Mouse (Mus musculus): ENCODE results near the gene Htt. TPM values are rescaled to one million over a fixed set of nuclear protein-coding genes. Genes with fewer than 3 reads are reported as not detected.
A peak's percentile ranks its signal among the peaks of the same experiment; 100 is the strongest.

Gene Htt
- polyA plus RNA-seq, 1 experiment from 2014 or later = 3.8 TPM

DNA sequence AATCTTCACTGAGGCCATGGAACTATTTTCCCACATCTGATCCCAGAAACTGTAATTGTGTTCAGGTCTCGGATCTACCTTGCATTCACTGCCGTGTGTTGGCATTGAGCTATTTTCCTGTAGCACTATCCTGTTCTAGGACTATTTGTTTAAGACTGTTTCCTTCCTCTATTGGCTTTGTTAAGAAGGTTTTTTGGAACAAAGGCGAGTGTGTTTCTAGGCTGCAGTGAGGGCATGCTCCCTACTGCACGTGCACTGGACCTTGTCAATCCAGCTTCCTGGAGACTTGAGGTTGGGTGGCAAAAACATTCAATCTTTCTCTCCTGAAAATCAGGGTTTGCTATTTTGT lies 170.9 kb downstream of the Htt start:
- peak; percentile 82 for DNase-seq (ENCODE audit: low spot score)
- Histone ChIP-seq H3K27me3 (replicated peaks; ENCODE audit: insufficient read depth, low read length) (no peaks in the 10 kb centered on the region), H3K4me3 (ENCODE audit: low read depth, low read length) (no peak overlapping the region), H3K27ac (ENCODE audit: low read length) (peak overlapping the region; percentile 79), H3K36me3 (ENCODE audit: insufficient read depth, low read length) (no peaks in the 10 kb centered on the region), H3K4me1 (ENCODE audit: insufficient read depth, low read depth, low read length) (peaks cover 14% of the 10 kb centered on the region), H3K9ac (replicated peaks; ENCODE audit: low read depth) (no peak overlapping the region), H3K4me2 (replicated peaks; ENCODE audit: low read depth, low read length) (no peak overlapping the region), H3K9me3 (ENCODE audit: low read length) (no peaks in the 10 kb centered on the region)
- ATAC-seq = peak; percentile 87
- 25% methylated on average over 4 of the region's 4 CpGs for WGBS
- TF ChIP-seq EP300 (IDR thresholded peaks at IDR 0.05) = peak; percentile 98
- no peak for TF ChIP-seq CTCF (IDR thresholded peaks at IDR 0.05)

GRCm38 (mm10) chr5:34933461-34933860 lies 171.9 kb downstream of the Htt start:
- no peak overlapping the region for H3K4me2 ChIP-seq (replicated peaks; ENCODE audit: low read depth, low read length)
- no peak overlapping the region for H3K27ac ChIP-seq (ENCODE audit: low read length)
- 94% methylated on average over 1 of the region's 1 CpGs for WGBS
- no peak for ATAC-seq
- no peaks in the 10 kb centered on the region for H3K36me3 ChIP-seq (ENCODE audit: insufficient read depth, low read length)
- no peaks in the 10 kb centered on the region for H3K9me3 ChIP-seq (ENCODE audit: low read length)
- TF ChIP-seq EP300 (IDR thresholded peaks at IDR 0.05) (no peak), CTCF (IDR thresholded peaks at IDR 0.05) (peak; percentile 64)
- peaks cover 14% of the 10 kb centered on the region for H3K4me1 ChIP-seq (ENCODE audit: insufficient read depth, low read depth, low read length)
- no peak overlapping the region for H3K9ac ChIP-seq (replicated peaks; ENCODE audit: low read depth)
- DNase-seq (ENCODE audit: low spot score) = no peak
- no peaks in the 10 kb centered on the region for H3K27me3 ChIP-seq (replicated peaks; ENCODE audit: insufficient read depth, low read length)
- H3K4me3 ChIP-seq (ENCODE audit: low read depth, low read length) = no peak overlapping the region

DNA sequence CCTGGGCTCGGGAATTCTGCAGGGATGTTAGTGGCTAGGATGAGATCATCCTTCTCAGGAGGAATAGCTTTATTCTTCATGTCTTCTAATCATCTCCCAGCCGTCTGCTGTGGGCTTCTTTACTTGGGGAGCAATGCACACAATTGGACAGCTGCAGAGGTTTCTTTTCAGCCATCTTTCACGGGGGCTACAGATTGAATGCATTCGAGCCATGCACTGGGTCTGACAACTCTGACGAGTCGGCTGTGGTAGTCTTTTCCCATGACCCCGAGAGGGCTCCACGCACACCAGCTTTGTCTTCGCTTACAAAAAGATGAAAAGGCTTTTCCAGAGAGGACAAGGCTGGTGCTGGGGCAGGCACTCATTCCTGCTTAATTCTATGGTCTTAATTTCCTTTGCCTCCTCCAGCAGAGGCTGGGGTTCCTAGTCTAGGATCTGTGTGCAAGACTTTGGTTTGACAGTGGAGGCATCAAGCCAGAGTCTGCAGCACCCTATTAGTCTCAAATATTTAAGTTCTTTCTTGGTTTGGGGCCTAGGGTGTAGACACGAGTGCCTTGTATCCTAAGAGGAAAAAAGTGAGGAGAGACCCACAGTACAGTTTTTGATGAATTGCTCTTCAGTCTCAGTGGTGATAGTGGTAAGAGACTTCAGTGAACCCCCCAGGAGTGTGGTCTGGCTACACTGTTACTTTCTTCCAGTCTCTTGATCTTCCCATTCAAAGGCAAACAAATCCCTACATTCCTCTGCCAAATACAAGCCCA lies 180.3 kb downstream of the Htt start:
- Histone ChIP-seq H3K9me3 (ENCODE audit: low read length) (no peaks in the 10 kb centered on the region), H3K27me3 (replicated peaks; ENCODE audit: insufficient read depth, low read length) (no peaks in the 10 kb centered on the region), H3K4me2 (replicated peaks; ENCODE audit: low read depth, low read length) (no peak overlapping the region), H3K27ac (ENCODE audit: low read length) (no peak overlapping the region), H3K36me3 (ENCODE audit: insufficient read depth, low read length) (no peaks in the 10 kb centered on the region), H3K4me3 (ENCODE audit: low read depth, low read length) (no peak overlapping the region), H3K4me1 (ENCODE audit: insufficient read depth, low read depth, low read length) (no peaks in the 10 kb centered on the region), H3K9ac (replicated peaks; ENCODE audit: low read depth) (no peak overlapping the region)
- DNase-seq (ENCODE audit: low spot score) = no peak
- no peak for ATAC-seq
- TF ChIP-seq CTCF (IDR thresholded peaks at IDR 0.05) = no peak
- no peak for TF ChIP-seq EP300 (IDR thresholded peaks at IDR 0.05)
- 57% methylated on average over 10 of the region's 10 CpGs for WGBS

- H3K9me3 ChIP-seq (ENCODE audit: low read length) = no peaks in the 10 kb centered on the region
- H3K9ac ChIP-seq (replicated peaks; ENCODE audit: low read depth) = no peak overlapping the region
- no peak overlapping the region for H3K27ac ChIP-seq (ENCODE audit: low read length)
- no peak overlapping the region for H3K4me3 ChIP-seq (ENCODE audit: low read depth, low read length)
- no peaks in the 10 kb centered on the region for H3K36me3 ChIP-seq (ENCODE audit: insufficient read depth, low read length)
- H3K4me2 ChIP-seq (replicated peaks; ENCODE audit: low read depth, low read length) = no peak overlapping the region
- no peaks in the 10 kb centered on the region for H3K27me3 ChIP-seq (replicated peaks; ENCODE audit: insufficient read depth, low read length)
- 88% methylated on average over 3 of the region's 3 CpGs for WGBS
- no peaks in the 10 kb centered on the region for H3K4me1 ChIP-seq (ENCODE audit: insufficient read depth, low read depth, low read length)
- DNase-seq (ENCODE audit: low spot score) (no peak), ATAC-seq (no peak)
- TF ChIP-seq CTCF (IDR thresholded peaks at IDR 0.05) = no peak
- no peak for TF ChIP-seq EP300 (IDR thresholded peaks at IDR 0.05)
Observed at GRCm38 (mm10) chr5:34943428-34943827, 181.9 kb downstream of the Htt start.

DNA sequence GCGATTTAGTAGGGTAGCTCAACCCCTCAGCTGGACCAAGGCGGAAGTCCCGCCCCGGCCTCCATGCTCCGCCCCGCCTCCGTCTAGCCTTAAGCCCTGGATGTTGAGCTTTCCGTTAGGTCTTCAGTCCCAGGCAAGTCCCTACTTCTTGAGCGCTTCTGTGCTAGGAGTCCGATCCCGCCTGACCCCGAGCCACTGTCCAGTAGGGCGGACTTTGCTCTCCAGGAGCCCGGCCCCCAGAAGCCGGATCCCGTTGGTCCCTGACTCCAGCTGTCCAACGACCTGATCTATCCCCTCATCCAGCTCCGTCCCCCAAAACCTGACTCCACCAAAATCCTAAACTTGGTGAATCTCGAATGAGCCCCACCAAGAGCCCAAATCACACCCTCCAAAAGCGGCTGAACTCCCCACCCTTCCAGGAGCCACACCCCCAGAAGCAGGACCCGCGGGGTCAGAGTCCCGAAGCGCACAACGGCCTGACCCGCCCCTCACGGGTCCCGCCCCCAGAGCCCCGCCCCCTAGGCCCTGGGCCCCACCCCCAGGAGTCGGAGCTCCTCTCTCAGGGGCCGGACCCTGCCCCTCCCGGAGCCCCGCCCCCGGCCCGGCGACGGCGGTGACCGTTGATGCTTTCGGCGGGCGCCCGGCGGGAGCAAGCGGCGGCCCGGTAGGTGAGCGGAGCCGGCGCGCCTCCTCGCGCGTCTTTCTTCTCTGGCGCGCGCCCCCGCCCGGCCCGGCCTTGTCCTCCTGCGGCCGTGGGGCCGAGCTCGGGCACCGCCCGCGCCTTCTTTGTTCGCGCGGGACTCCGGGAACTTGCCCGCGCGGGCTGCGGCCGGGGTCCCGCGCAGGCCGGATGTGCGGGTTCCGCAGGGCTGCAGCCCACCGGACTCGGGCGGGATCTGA lies 187.6 kb downstream of the Htt start, which contains the start of gene Rgs12:
Gene Rgs12, plus strand, starts transcription at position 585 of the 900 bp plus-strand sequence.
- Histone ChIP-seq H3K27me3 (replicated peaks; ENCODE audit: insufficient read depth, low read length) (no peaks in the 10 kb centered on the region), H3K4me3 (ENCODE audit: low read depth, low read length) (peak within 1 kb of the TSS; percentile 79), H3K9me3 (ENCODE audit: low read length) (no peaks in the 10 kb centered on the region), H3K36me3 (ENCODE audit: insufficient read depth, low read length) (no peaks in the 10 kb centered on the region), H3K9ac (replicated peaks; ENCODE audit: low read depth) (peak within 1 kb of the TSS; percentile 84), H3K4me1 (ENCODE audit: insufficient read depth, low read depth, low read length) (peaks cover 10% of the 10 kb centered on the region; the same call in 1 of the 2 replicates), H3K4me2 (replicated peaks; ENCODE audit: low read depth, low read length) (peak within 1 kb of the TSS; percentile 88), H3K27ac (ENCODE audit: low read length) (peak within 1 kb of the TSS; percentile 85)
- TF ChIP-seq CTCF (IDR thresholded peaks at IDR 0.05) = no peak
- no peak for TF ChIP-seq EP300 (IDR thresholded peaks at IDR 0.05)
- peak; percentile 88 for DNase-seq (ENCODE audit: low spot score)
- WGBS = under 1% methylated on average over 59 of the region's 84 CpGs
- peak; percentile 99 for ATAC-seq

DNA sequence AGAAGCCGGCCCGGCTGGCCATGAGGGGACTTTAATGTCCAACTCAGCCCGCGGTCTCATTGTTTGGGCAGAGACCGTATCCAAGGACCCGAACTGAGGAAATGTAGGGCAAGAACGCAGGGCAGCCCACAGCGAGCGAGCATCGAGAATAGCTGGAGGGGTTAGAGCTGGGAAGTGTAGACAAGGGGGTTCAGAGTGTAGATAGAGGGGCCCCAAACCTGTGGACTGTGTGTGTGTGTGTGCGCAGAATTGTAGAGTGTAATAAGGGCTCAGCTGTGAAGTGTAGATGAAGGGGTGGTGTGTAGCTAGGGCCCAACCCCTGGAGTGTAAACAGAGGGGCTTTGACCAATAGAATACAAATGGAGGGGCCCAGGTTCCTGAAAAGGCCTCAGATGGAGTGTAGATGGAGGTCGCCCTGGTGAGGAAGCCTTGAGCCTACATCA lies 188.2 kb downstream of the Htt start:
- no peaks in the 10 kb centered on the region for H3K9me3 ChIP-seq (ENCODE audit: low read length)
- H3K36me3 ChIP-seq (ENCODE audit: insufficient read depth, low read length) = no peaks in the 10 kb centered on the region
- peak overlapping the region; percentile 88 for H3K4me2 ChIP-seq (replicated peaks; ENCODE audit: low read depth, low read length)
- peak overlapping the region; percentile 85 for H3K27ac ChIP-seq (ENCODE audit: low read length)
- peak overlapping the region; percentile 79 for H3K4me3 ChIP-seq (ENCODE audit: low read depth, low read length)
- peak; percentile 9 for ATAC-seq
- WGBS = 2% methylated on average over 12 of the region's 12 CpGs
- no peak for DNase-seq (ENCODE audit: low spot score)
- H3K4me1 ChIP-seq (ENCODE audit: insufficient read depth, low read depth, low read length) = peaks cover 10% of the 10 kb centered on the region; the same call in 1 of the 2 replicates
- no peaks in the 10 kb centered on the region for H3K27me3 ChIP-seq (replicated peaks; ENCODE audit: insufficient read depth, low read length)
- TF ChIP-seq CTCF (IDR thresholded peaks at IDR 0.05) (no peak), EP300 (IDR thresholded peaks at IDR 0.05) (no peak)
- H3K9ac ChIP-seq (replicated peaks; ENCODE audit: low read depth) = peak overlapping the region; percentile 84

Data from lung, postnatal 0 days (tissue).